Mouse (Mus musculus): Measurements from ENCODE around the gene Ncoa3. TPM values are rescaled to one million over a fixed set of nuclear protein-coding genes. Genes with fewer than 3 reads are reported as not detected.

The Ncoa3 gene
- total RNA-seq, 2 experiments from 2014 or later, result 30.7 to 33.5 TPM

DNA sequence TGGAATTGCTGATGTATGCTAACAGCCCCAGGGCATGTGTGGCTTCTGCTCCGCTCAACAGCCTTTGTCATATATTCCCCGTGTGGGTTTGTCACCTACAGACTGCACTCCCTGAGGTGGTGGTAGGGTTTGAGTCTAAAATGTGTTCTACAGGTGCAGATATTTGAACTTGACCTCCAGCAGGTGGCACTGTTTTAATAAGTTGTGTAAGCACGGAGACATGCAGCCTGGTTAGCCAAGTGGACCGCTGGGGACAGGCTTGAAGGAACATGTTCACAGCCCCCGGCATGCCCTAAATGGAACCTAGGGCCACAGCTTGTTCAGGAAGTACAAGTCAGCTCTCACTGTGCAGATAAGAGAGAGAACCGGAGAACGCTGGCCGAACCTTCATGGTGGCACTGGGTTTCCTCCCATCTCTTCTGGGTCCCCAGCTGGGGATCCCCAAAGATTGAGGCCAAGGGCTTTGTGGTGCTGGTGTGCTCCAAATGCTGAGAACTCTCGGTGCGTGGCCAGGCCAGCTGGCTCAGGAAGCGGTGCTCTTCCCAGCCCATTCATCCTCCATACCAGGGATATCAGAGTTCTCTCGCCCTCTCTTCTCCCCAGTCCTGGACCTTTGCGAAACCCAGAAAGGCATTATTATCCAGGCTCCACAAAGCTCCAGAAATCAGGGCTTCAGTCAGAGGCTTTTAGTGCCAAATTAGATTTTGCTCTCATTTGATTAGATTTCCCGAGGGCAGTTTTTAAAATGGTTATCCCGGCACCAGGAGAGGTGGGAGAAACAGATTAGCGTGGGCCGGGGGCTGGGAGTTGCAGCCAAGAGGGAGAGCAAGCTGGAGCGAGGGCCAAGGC lies 105.2 kb downstream of the Ncoa3 start:
- DNase-seq (ENCODE audit: low spot score in 2 of 2), result no peak

DNA sequence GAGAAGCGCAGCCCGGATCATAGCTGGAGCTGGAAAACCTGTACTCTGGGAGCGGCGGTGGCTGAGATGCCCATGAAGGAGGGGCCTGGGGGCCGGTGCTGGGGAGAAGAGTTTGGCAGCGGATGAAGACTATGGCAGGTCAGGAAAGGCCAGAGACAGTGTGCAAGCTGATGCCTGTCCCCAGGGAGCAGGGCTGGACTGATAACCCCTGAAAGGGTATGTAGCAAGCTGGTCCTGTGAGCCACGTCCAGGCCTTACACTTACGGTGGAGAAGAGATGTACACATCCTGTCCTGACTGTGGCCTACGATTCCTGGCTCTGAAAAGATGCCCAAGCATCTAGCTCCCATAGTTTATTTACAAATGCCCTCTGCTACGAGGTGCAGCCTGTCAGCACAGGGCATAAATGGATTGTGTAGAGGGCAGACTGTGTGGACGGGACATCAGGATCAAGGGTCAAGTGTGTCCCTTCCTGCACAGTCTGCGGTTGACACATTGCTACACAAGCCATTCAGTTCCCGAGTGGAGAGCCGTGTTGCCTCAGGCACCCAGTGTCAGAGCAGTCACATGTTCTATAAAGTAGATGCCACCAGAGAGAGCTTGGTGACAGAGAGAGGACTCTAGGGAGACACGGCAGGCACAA lies 106.0 kb downstream of the Ncoa3 start:
- peak in 1 of 2 experiments; percentile 45 for DNase-seq (ENCODE audit: low spot score in 2 of 2)

DNA sequence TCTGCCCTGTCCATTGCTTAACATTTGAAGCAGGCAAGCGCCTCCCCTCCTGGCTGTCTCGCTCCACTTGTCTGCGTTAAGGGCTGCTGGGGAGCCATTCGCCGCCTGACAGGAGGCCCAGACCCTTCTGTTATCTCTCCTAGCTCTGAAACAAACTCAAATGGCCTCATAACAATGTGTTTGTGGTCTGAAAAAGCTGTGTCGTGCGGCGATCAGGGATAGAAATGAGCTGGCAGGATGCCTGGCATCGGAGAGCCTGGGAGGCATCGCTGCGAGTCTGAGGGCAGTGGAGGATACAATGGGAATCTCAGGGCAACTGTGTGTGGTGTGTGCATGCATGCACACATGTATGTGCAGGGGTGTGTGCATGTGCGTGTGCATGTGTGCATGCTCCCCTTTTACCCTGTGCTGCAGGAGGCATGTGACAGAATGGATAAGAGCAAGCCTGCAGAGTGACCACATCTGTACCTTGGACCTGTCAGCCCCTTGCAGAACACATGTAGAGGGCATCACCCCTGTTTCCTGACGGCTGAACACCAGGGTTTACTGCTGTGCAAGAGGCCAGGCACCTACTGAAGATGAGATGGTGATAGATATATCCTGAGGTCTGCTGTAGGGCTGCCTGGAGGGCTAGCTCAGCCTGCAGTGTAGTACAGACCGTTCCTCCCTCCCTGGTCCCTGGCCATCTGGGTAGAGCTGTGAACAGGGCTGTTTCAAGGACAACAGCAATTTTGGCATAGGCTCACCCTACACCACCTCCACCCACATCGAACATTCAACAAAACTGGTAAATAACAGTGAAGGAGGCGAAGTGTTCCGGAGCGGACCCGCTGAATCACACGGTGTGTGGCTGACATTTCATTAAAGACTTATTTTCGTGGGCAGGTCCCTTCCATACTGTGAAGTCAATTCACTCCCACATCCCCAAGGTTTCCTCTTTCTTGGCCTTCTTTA lies 108.2 kb downstream of the Ncoa3 start:
- no peak for DNase-seq (ENCODE audit: low spot score in 2 of 2)

DNA sequence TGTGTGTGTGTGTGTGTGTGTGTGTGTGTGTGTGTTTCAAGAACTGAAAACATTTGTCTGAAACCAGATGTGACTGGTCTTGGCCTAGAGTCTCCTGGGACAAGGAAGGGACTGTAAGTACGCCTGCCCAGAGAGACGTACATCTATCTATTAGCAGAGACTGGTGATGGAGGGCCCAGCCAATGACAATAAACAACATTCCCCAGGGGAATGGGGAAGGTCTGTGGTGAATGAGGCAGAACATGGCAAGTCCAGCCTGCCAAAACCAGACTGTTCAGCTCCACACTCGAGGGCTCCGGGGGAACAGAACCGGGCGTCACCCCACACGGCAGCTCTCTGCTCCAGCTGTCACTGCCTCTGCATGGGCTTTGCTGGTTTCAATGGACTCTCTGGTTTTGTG lies 110.5 kb downstream of the Ncoa3 start:
- no peak for DNase-seq (ENCODE audit: low spot score in 2 of 2)

DNA sequence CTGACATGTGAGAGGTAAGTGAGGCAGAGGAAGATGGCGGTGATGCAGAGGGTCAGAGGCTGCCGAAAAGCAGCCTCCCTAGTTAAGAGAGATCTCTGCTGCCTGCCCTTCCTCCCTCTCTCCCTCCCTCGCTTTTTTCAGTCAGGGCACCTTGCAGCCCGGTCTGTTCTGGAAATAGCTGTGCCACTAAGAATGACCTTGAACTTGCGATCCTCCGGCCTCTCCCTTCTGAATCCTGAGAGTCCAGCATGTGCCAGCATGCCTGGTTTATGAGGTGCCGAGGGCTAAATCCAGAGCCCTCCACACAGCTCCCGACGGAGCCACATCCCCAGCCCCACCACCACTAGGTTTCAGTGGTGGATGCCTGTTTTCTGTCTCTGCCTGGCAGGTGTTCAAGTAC lies 113.5 kb downstream of the Ncoa3 start:
- DNase-seq (ENCODE audit: low spot score in 2 of 2), result no peak

DNA sequence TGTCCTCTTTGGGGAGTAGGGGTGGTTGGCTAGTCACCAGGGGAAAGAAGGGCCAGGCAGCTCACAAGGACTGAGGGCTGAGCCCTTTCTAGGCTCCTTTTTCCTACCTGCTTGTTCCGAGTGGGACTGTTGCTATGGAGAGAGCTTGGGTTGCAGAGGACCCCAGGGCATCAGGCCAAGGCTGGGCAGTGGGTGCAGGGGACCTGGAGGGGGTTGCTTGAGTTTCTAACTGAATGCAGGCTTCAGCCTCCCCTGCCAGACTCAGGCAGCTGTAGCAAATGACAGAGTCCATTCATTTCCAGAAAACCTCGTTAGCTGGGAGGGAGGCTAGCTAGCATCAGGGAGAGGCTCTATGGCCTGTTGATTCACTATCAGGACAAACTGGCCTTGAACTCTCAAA lies 114.2 kb downstream of the Ncoa3 start:
- DNase-seq (ENCODE audit: low spot score in 2 of 2), result peak; percentile 60 to 71

DNA sequence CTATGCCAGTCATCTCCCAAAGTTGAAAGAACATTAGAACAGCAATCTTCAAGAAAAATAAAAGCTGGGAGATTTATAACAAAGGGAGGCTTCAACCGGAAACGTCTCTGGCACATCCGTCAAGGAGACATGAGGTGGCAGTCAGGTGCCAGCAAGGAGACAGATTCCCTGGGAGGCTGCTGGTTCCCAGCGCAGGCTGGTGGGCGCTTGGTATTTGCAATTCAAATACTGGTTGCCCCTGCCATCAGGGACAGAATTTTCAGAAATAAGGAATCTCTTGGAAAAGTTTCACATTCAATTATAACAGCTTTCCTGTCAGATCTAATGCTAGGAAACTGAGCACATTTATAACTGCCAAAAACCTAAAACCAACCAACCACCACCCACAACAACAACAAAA lies 115.5 kb downstream of the Ncoa3 start:
- DNase-seq (ENCODE audit: low spot score in 2 of 2), result no peak

DNA sequence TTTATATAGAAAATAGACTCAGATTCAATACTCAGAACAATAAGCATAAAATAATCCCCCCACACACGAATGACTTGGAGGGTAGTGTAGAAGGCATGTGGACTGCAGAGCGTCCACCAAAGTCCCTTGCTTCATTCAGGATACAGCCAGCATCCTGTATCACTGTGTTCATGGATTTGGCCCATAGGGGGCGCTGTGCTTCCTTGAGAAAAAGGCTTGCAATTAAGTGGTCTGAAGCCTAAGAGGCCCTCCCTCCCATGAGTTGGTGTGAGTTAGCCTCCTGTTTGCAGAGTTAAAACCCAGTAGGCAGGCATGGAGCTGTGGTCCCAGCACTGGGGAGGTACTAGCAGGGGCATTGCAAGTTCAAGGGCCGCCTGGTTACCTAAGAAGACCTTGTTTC lies 115.9 kb downstream of the Ncoa3 start:
- DNase-seq (ENCODE audit: low spot score in 2 of 2), result peak; percentile 93

DNA sequence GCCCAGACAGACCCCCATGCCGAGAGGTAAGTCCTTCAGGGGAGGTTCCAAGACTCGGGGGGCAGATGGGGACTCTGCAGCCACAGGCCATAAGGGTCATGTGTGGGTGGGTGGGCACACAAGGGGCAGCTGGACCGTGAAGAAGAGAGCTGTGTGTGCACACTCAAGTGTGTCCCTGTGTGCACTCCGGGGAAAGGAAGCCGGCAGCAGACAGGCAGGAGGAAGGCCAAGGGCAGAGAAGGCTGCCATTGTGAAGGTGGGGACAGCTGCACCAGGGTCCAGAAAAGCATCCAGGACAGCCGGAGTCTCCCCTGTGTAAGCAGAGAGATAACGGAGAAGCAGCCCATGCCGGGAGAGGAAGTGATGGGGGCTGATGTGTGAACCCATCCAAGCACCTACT lies 118.3 kb downstream of the Ncoa3 start:
- DNase-seq (ENCODE audit: low spot score in 2 of 2), result no peak

DNA sequence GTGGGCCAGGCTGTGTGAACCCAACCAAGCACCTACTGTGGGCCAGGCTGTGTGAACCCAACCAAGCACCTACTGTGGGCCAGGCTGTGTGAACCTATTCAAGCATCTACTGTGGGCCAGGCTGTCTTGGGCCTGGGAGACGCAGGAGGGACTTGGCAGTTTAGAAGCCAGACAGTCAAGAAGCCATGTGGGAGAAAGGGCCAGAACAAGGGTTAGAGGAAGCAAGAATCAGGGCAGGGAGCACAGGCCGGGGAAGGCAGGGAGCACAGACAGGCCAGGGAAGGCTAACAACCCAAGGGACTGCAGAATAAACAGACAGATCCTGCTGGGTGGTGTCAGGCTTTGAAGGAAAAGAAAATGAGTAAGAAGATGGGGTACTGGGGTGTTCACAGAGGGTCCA lies 118.8 kb downstream of the Ncoa3 start:
- no peak for DNase-seq (ENCODE audit: low spot score in 2 of 2)

DNA sequence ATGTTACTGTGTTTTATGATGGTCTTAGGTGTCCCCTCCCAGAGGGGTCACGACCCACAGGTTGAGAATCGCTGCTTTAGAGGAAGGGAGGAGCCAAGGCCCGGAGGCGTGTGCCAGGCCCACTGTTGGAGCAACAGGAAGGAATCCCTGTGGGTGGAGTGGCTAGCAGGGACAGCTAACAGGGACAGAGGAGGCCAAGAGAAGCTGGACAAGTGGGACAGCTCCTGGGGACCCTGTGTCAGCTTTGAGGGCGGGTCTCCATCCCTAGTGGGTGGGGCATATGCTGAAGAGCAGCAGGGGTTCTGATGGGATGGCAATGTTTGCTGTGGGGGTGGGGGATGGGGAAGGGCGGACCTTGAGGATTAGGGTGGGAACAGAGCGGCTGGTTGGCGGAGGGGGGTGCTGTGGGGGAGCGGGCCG lies 119.4 kb downstream of the Ncoa3 start:
- no peak for DNase-seq (ENCODE audit: low spot score in 2 of 2)

DNA sequence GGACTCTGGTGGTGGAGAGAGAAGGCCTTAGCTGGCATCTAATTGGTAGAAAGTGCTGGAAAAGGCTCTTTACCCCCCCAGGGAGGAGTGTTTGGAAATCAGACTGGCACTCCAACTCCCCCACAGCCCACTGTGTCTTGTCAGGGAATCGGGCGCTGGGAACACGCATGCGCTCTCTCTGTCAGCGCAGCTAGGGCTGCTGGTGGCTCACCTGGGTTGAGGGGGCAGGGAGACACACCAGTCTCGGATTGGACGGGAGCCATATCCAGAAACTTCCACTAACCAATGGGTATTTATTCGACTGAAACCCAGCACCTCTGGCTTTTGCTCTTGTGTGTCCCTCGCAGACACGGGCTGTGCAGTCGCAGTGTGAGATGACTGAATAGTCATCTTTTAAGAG lies 120.5 kb downstream of the Ncoa3 start:
- DNase-seq (ENCODE audit: low spot score in 2 of 2), result no peak

DNA sequence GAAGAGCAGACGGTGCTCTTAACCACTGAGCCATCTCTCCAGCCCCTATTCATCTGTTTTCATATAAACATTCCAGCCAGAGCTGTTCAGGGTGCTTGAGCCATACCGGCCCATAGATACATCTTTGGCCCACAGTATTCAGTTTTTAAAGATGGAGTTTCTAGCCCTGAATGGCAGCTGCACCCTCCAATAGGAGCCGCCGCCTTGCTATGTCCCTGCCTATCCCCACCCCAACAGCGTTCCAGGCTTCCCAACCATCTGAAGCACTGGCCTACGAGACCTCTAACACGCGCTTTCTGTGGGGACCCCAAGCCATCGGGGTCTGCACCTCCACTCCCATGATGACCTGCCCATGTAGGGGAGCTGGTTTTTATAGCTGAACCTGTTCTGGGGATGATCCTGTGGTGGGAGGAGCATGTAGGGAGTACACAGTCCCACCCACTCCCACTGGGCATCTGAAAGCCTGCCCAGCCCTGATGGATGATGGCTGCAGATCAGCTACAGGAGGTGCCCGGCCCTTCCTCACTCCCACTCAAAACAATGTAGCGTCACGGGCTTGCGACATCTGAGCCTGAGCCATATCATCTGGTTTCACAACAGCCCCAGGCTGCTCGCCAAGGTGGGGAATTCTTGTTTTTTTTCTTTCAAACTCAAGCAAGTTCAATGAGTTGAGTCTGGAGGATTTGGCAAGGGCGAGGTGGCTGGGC lies 123.3 kb downstream of the Ncoa3 start:
- DNase-seq (ENCODE audit: low spot score in 2 of 2), result no peak

DNA sequence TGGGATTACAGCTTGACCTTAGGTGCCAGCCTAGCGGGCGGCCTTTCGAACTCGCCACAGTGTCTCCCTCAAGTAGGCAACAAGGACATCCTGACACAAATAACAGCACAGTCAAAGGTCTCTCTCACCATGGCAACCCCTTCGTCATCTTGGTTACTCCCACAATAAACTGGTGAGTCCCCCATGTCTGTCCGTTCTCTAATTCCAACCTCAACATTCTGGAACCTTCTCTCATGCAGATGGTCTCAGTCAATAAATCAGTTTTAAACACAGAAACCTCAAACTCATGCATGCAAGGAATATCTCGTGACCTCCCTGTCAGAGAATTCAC lies 123.8 kb downstream of the Ncoa3 start:
- no peak for DNase-seq (ENCODE audit: low spot score in 2 of 2)

DNA sequence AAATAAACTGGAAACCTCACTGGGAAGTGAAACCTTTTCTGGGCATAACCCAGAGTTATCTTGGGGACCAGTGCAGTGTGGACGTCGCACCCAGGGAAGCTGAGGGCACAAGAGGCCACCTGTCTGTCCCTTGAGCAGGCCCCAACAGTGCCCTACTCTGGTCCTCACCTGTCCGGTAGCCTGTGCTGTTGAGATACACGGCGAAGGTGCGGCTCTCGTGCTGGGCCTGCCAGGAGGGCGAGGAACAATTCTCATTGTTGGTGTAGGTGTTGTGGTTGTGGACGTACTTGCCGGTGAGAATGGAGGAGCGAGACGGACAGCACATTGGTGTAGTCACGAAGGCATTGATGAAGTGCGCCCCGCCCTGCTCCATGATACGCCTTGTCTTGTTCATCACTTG lies 124.3 kb downstream of the Ncoa3 start:
- DNase-seq (ENCODE audit: low spot score in 2 of 2), result no peak

DNA sequence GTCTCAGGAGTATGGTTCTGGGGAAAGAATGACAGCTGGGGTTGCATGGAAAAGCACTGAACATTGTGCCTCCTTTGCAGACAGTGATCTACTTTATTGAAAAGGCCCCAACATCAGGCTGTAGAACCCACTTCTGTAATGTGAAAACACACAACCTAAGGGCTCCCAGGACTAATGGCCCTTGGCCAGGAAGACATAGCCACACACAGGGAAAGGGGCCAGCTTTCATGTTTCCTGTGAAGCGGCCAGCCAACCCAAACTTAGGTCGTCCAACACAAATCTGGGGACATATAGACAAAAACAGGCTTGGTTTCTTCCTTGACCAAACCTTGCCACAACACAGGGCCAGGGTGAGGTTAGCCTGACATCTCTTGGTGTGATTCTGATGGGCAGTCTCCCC lies 127.6 kb downstream of the Ncoa3 start:
- no peak for DNase-seq (ENCODE audit: low spot score in 2 of 2)

DNA sequence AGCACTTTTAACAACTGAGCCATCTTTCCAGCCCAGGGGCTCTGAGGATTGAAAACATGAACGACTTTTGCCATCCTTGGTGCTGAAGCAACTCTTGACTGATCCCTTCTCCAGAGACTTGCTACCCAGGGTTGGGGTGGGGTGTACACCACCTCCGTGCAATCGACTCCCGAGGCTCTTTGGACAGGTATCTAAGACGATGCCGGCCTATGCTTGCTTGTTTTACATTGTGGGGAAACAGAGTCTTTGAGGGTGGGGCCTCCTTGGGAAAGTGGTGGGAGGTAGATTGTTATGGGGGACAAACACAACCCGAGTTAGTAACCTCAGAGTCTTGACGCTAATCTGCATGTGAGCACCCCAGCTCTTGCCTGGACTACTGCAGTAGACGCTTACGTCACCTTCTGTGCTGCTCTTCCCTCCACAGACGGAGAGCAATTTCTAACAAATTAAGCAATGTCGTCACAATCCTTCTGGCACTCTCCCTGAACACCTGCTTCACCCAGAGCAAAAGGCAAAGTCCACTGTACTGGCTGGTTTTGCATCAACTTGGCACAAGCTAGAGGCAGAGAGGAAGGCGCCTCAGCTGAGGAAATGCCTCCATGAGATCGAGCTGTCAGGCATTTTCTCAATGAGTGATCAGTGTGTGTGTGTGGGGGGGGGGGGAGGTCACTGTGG lies 129.4 kb downstream of the Ncoa3 start:
- DNase-seq (ENCODE audit: low spot score in 2 of 2), result no peak

DNA sequence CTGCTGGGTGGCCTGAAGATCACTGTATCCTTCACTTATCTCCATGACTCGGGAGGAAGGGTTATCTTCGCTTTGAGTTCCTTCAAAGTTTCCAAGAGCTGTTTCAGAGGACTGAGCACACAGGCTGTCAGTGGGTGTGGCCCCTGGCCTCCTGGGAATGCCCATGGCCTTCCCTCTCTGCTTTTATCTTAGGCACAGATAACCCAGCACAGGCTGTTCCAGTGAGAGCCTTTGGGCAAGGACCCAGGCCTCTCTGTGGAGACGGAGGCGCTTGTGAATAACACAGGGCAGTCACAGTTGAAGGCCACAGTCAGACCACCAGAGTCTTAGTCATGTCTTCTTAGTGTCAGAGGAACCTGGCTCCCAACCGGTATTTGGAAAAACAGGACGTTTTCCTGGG lies 130.3 kb downstream of the Ncoa3 start:
- DNase-seq (ENCODE audit: low spot score in 2 of 2), result no peak

All from layer of hippocampus, postnatal 10 days (tissue).